Mouse (Mus musculus): ENCODE results near the gene Tmprss11c. TPM values are rescaled to one million over a fixed set of nuclear protein-coding genes. Genes with fewer than 3 reads are reported as not detected.
"Not testable (repeated sequence)": the region's sequence is repeated elsewhere in the genome, so short reads cannot be mapped to it uniquely, and the experiment has no call there.

The Tmprss11c gene
- polyA plus RNA-seq (2014; fragmentation: Nextera tagmentation; extraction: Ambion mirVana) = not detected in 2 replicates

DNA sequence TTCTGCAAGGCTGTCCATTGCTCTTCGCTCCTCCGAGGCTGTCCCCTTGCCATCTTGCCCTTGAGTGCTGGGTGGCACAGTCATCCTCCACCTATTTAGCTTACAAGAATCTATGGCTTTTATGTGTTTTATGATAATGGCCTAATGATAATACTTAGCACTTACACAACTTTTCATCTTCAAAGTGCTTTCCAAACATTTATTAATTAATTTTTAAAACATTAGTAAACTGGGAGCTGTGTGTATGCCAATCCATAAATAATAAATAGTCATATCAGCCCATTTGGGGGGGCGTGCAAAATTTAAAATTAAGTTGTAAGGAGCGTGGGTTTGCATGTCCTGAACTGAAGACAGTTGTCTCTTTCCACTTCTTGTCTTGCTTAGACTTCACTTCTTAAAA lies at the start of gene Tmprss11c:
Tmprss11c (minus strand) TSS at position 101 of the 400 bp plus-strand sequence.
- Histone ChIP-seq H3K27ac (replicated peaks; ENCODE audit: low read depth, low read length) (no peak within 1 kb of the TSS), H3K9me3 (ENCODE audit: control insufficient read depth, low read length) (no peaks in the 10 kb centered on the region), H3K4me1 (ENCODE audit: control insufficient read depth, insufficient read depth, low read length) (no peaks in the 10 kb centered on the region), H3K27me3 (ENCODE audit: control insufficient read depth, insufficient read depth, low read length) (no peaks in the 10 kb centered on the region), H3K36me3 (ENCODE audit: control insufficient read depth, insufficient read depth, low read length) (no peaks in the 10 kb centered on the region), H3K4me2 (ENCODE audit: low read depth, severe bottlenecking) (no peak within 1 kb of the TSS), H3K4me3 (ENCODE audit: low read depth, low read length) (no peak within 1 kb of the TSS), H3K9ac (ENCODE audit: low read length) (no peak within 1 kb of the TSS)
- WGBS = 85% methylated on average over 4 of the region's 4 CpGs
- ATAC-seq (ENCODE audit: insufficient number of reproducible peaks, low FRiP score, low TSS enrichment, low read depth) = no peak
- DNase-seq (ENCODE audit: low spot score) = no peak

DNA sequence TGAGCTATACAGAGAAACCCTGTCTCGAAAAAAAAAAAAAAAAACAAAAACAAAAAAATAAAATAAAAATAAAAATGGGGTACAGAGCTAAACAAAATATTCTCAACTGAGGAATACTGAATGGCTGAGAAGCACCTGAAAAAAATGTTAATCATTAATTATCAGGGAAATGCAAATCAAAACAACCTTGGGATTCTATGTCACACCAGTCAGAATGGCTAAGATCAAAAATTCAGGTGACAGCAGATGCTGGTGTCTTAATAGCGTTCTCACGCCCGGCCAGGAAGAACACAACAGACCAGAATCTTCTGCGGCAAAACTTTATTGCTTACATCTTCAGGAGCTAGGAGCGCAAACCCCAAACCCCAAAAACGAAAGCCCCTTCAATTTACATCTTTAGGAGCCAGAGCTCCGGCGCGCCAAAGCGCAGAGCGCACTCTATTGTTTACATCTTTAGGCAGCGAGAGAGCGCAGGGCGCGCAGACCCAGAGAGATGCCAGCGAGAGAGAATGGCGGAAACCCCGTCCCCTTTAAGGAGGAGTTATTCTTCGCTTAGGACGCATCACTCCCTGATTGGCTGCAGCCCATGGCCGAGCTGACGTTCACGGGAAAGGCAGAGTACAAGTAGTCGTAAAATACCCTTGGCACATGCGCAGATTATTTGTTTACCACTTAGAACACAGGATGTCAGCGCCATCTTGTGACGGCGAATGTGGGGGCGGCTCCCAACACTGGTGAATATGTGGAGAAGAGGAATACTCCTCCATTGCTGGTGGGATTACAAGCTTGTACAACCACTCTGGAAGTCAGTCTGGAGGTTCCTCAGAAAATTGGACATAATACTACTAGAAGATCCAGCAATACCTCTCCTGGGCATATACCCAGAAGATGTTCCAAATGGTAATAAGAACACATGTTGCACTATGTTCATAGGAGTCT lies 29.2 kb upstream of the Tmprss11c start:
- not testable (repeated sequence) for H3K9me3 ChIP-seq (ENCODE audit: control insufficient read depth, low read length); H3K27ac ChIP-seq (replicated peaks; ENCODE audit: low read depth, low read length); H3K36me3 ChIP-seq (ENCODE audit: control insufficient read depth, insufficient read depth, low read length); H3K9ac ChIP-seq (ENCODE audit: low read length); H3K4me2 ChIP-seq (ENCODE audit: low read depth, severe bottlenecking); DNase-seq (ENCODE audit: low spot score); H3K27me3 ChIP-seq (ENCODE audit: control insufficient read depth, insufficient read depth, low read length); H3K4me1 ChIP-seq (ENCODE audit: control insufficient read depth, insufficient read depth, low read length)
- peak overlapping the region; percentile 14; the same call in 1 of the 2 replicates for H3K4me3 ChIP-seq (ENCODE audit: low read depth, low read length)
- WGBS = 48% methylated on average over 27 of the region's 30 CpGs
- ATAC-seq (ENCODE audit: insufficient number of reproducible peaks, low FRiP score, low TSS enrichment, low read depth) = 0 out of 2 replicates have a peak, but pooled peaks have one; percentile 21

DNA sequence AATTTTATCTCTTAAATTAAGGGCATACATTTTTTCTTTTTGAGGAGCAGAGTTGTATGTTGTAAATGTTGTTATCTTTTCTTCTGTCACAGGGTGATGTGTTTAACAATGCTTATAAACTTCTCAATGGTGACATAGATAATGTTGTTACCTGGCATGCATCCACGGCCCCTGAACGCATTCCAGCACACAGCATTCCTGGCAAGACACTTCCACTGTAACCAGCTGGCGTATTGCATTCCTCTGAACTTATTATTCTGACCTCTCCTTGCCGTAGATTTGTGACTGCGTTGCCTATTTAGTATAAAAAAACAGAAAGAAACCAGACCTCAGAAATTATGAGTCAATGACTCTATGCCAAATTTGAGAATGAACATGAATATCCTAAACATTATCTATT lies 17.0 kb upstream of the Tmprss11c start:
- H3K27ac ChIP-seq (replicated peaks; ENCODE audit: low read depth, low read length) = no peak overlapping the region
- ATAC-seq (ENCODE audit: insufficient number of reproducible peaks, low FRiP score, low TSS enrichment, low read depth) = no peak
- DNase-seq (ENCODE audit: low spot score) = no peak
- H3K27me3 ChIP-seq (ENCODE audit: control insufficient read depth, insufficient read depth, low read length) = no peaks in the 10 kb centered on the region
- H3K4me3 ChIP-seq (ENCODE audit: low read depth, low read length) = no peak overlapping the region
- no peaks in the 10 kb centered on the region for H3K9me3 ChIP-seq (ENCODE audit: control insufficient read depth, low read length)
- H3K36me3 ChIP-seq (ENCODE audit: control insufficient read depth, insufficient read depth, low read length) = no peaks in the 10 kb centered on the region
- no peaks in the 10 kb centered on the region for H3K4me1 ChIP-seq (ENCODE audit: control insufficient read depth, insufficient read depth, low read length)
- no peak overlapping the region for H3K9ac ChIP-seq (ENCODE audit: low read length)
- WGBS = 87% methylated on average over 5 of the region's 5 CpGs
- H3K4me2 ChIP-seq (ENCODE audit: low read depth, severe bottlenecking) = no peak overlapping the region

DNA sequence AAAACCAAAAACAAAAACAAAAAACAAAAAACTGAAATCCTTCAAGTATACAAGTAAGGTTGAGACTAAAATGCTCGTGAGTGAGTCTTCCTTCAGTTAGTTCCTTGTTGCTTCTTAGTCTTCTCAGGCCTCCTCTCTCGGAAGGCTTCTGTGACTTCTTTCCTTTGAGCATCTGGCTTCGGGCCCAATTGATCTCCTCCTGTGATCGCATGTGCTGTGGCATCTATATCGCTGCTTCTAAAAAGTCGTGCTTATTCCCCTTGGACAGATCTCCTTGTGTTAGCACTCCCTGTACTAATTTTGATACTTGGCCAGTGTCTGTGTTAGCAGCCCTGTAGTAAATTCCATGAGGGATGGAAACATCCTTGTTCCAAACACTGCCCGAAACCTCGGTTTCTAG lies 14.8 kb upstream of the Tmprss11c start:
- Histone ChIP-seq H3K4me2 (ENCODE audit: low read depth, severe bottlenecking) (no peak overlapping the region), H3K9me3 (ENCODE audit: control insufficient read depth, low read length) (no peaks in the 10 kb centered on the region), H3K4me1 (ENCODE audit: control insufficient read depth, insufficient read depth, low read length) (no peaks in the 10 kb centered on the region), H3K36me3 (ENCODE audit: control insufficient read depth, insufficient read depth, low read length) (no peaks in the 10 kb centered on the region), H3K27ac (replicated peaks; ENCODE audit: low read depth, low read length) (no peak overlapping the region), H3K4me3 (ENCODE audit: low read depth, low read length) (no peak overlapping the region), H3K27me3 (ENCODE audit: control insufficient read depth, insufficient read depth, low read length) (no peaks in the 10 kb centered on the region), H3K9ac (ENCODE audit: low read length) (no peak overlapping the region)
- ATAC-seq (ENCODE audit: insufficient number of reproducible peaks, low FRiP score, low TSS enrichment, low read depth) (no peak), DNase-seq (ENCODE audit: low spot score) (no peak)
- WGBS = 88% methylated on average over 8 of the region's 8 CpGs

DNA sequence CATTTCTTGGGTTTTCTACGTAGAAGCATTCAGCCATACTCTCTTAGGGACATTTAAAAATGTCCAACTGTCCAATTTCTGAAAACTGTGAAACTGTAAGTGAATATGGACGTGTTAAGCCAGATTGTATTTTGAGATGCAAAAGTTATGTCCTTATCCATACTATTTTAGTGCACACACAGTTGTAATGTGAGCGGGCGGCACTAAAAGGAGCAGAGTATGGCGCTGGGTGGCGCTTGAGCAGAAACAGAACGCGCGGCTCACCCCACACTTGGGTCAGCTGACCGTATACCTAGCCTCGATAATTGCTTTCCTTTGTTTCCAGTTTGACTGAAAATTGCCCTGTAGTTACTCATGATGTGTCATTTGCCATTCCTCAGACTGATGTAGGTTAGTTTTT lies 42.5 kb downstream of the Tmprss11c start:
- Histone ChIP-seq H3K27ac (replicated peaks; ENCODE audit: low read depth, low read length) (no peak overlapping the region), H3K4me2 (ENCODE audit: low read depth, severe bottlenecking) (no peak overlapping the region), H3K4me3 (ENCODE audit: low read depth, low read length) (no peak overlapping the region), H3K9me3 (ENCODE audit: control insufficient read depth, low read length) (no peaks in the 10 kb centered on the region), H3K9ac (ENCODE audit: low read length) (no peak overlapping the region), H3K36me3 (ENCODE audit: control insufficient read depth, insufficient read depth, low read length) (no peaks in the 10 kb centered on the region), H3K4me1 (ENCODE audit: control insufficient read depth, insufficient read depth, low read length) (no peaks in the 10 kb centered on the region), H3K27me3 (ENCODE audit: control insufficient read depth, insufficient read depth, low read length) (no peaks in the 10 kb centered on the region)
- ATAC-seq (ENCODE audit: insufficient number of reproducible peaks, low FRiP score, low TSS enrichment, low read depth) = no peak
- no peak for DNase-seq (ENCODE audit: low spot score)
- 93% methylated on average over 11 of the region's 11 CpGs for WGBS

DNA sequence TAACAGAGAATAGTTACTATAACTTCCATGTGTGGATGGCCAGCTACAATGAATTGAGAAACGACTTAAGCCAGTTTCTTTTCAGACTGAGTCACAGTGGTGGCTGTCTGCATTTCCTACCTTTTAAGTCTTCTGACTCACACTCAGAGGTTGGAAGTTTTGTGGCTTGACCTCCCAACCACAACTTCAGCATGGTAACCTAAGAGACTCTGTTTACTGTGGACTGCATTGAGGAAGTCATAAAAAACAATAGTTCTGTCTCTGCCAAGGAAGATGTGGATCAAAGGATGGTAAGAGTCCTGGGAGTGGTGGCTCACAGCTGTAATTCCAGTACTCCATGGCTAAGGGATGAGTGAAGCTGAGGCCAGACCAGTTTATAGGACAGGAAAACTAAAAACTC lies 44.2 kb downstream of the Tmprss11c start:
- H3K27me3 ChIP-seq (ENCODE audit: control insufficient read depth, insufficient read depth, low read length) = no peaks in the 10 kb centered on the region
- H3K27ac ChIP-seq (replicated peaks; ENCODE audit: low read depth, low read length) = no peak overlapping the region
- no peaks in the 10 kb centered on the region for H3K36me3 ChIP-seq (ENCODE audit: control insufficient read depth, insufficient read depth, low read length)
- no peaks in the 10 kb centered on the region for H3K4me1 ChIP-seq (ENCODE audit: control insufficient read depth, insufficient read depth, low read length)
- WGBS = 49% methylated on average over 1 of the region's 1 CpGs
- H3K9me3 ChIP-seq (ENCODE audit: control insufficient read depth, low read length) = no peaks in the 10 kb centered on the region
- ATAC-seq (ENCODE audit: insufficient number of reproducible peaks, low FRiP score, low TSS enrichment, low read depth) = no peak
- H3K4me3 ChIP-seq (ENCODE audit: low read depth, low read length) = no peak overlapping the region
- H3K9ac ChIP-seq (ENCODE audit: low read length) = no peak overlapping the region
- no peak for DNase-seq (ENCODE audit: low spot score)
- H3K4me2 ChIP-seq (ENCODE audit: low read depth, severe bottlenecking) = no peak overlapping the region

DNA sequence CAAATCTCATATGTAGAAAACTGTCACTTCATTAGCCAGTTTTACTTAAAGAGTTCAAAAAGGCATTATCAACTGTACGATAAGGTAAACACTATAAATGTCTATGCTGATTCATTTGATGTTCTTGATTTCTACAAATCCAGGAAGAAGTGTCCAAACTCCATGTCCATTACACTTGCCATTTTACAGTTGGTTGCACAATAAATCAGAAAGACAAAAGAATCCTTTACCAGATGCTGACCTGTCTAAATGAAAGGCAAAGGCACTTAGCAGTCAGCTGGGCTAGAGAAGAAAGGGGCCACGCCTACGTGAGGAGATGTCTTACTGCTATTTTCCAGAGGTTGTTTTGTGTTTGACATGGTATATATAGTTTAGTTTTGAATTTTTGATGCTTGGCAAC lies 44.8 kb downstream of the Tmprss11c start:
- H3K4me3 ChIP-seq (ENCODE audit: low read depth, low read length) = no peak overlapping the region
- H3K27ac ChIP-seq (replicated peaks; ENCODE audit: low read depth, low read length) = no peak overlapping the region
- DNase-seq (ENCODE audit: low spot score) (no peak), ATAC-seq (ENCODE audit: insufficient number of reproducible peaks, low FRiP score, low TSS enrichment, low read depth) (no peak)
- no peaks in the 10 kb centered on the region for H3K4me1 ChIP-seq (ENCODE audit: control insufficient read depth, insufficient read depth, low read length)
- WGBS = 84% methylated on average over 3 of the region's 3 CpGs
- H3K4me2 ChIP-seq (ENCODE audit: low read depth, severe bottlenecking) = no peak overlapping the region
- H3K27me3 ChIP-seq (ENCODE audit: control insufficient read depth, insufficient read depth, low read length) = no peaks in the 10 kb centered on the region
- H3K9ac ChIP-seq (ENCODE audit: low read length) = no peak overlapping the region
- H3K36me3 ChIP-seq (ENCODE audit: control insufficient read depth, insufficient read depth, low read length) = no peaks in the 10 kb centered on the region
- no peaks in the 10 kb centered on the region for H3K9me3 ChIP-seq (ENCODE audit: control insufficient read depth, low read length)

DNA sequence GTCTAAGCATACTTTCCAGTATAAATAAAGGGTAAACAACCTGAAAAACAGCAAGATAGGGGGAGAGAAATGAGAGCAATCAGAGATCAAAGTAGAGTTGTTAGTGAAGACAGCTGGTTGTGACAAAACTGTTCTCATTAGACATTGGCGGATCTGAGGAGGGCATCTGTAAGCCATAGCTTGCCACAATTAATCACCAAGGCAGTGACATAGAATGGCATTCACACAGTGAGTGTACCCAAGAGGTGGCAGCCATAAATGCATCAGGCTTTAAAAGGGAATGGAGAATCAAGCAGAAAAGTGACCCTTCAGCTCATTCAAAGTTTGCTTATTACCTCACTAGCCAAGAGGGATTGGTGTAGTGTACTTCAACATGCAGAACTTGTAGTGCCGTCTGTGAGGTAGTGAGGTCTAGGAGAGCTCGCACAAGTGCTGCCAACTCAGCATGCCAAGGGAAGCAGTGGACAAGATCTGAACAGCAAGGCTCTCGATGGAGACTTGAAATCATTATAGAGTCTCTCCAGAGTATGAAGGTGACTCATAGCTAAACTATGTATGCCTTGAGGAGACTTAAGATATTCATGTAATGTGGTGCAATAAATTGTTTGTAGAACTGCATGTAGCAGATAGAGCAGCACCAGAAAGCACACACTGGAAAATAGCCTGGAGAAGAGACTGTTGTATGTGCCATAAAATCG lies 61.8 kb downstream of the Tmprss11c start:
- no peaks in the 10 kb centered on the region for H3K9me3 ChIP-seq (ENCODE audit: control insufficient read depth, low read length)
- H3K9ac ChIP-seq (ENCODE audit: low read length) = no peak overlapping the region
- no peak overlapping the region for H3K4me3 ChIP-seq (ENCODE audit: low read depth, low read length)
- DNase-seq (ENCODE audit: low spot score) = no peak
- no peaks in the 10 kb centered on the region for H3K36me3 ChIP-seq (ENCODE audit: control insufficient read depth, insufficient read depth, low read length)
- no peak overlapping the region for H3K4me2 ChIP-seq (ENCODE audit: low read depth, severe bottlenecking)
- no peak overlapping the region for H3K27ac ChIP-seq (replicated peaks; ENCODE audit: low read depth, low read length)
- H3K27me3 ChIP-seq (ENCODE audit: control insufficient read depth, insufficient read depth, low read length) = no peaks in the 10 kb centered on the region
- no peaks in the 10 kb centered on the region for H3K4me1 ChIP-seq (ENCODE audit: control insufficient read depth, insufficient read depth, low read length)
- ATAC-seq (ENCODE audit: insufficient number of reproducible peaks, low FRiP score, low TSS enrichment, low read depth) = no peak
- WGBS = 77% methylated on average over 5 of the region's 5 CpGs
